Mouse (Mus musculus): ENCODE measurements at regions not wholly inside any gene's neighbourhood (a gene's known extent, or its start where the extent isn't known, plus 50 kb on each side); places are given as distances from the start of the nearest gene placed in this dataset.
A peak's percentile ranks its signal among the peaks of the same experiment; 100 is the strongest.
"Not testable (repeated sequence)": the region's sequence is repeated elsewhere in the genome, so short reads cannot be mapped to it uniquely, and the experiment has no call there.

GRCm38 (mm10) chr5:4312675-4313074 lies 120.5 kb downstream of the Mterf1b start:
- no peaks in the 10 kb centered on the region for H3K27me3 ChIP-seq (ENCODE audit: poor library complexity, severe bottlenecking)
- WGBS = 89% methylated on average over 14 of the region's 14 CpGs
- no peak for DNase-seq (ENCODE audit: extremely low spot score, low spot score)
- H3K9me3 ChIP-seq = no peaks in the 10 kb centered on the region; the same call in 1 of the 2 replicates
- H3K4me1 ChIP-seq = peaks cover 3% of the 10 kb centered on the region
- H3K4me3 ChIP-seq = no peak overlapping the region
- no peaks in the 10 kb centered on the region for H3K36me3 ChIP-seq (replicated peaks)
- H3K27ac ChIP-seq = no peak overlapping the region

- 90% methylated on average over 8 of the region's 8 CpGs for WGBS
Measured at GRCm38 (mm10) chr5:4322634-4323386, 130.6 kb downstream of the Mterf1b start.

DNA sequence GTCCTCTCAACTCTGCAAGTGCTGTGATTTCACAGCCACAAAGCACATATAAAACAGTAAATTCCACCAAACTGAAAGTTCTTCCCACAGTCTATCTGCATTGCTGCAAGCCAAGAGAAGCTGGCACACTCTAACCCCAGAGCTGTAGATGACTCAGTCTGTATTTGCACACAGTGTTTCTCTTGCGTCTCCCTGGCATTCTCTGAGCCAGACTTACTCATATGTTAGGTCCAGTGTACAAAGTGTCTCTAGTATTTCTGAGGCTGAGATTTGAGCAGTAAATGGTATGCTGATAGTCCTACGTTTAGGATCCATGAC lies 131.2 kb downstream of the Mterf1b start:
- WGBS = 92% methylated on average over 2 of the region's 2 CpGs
- Histone ChIP-seq H3K27me3 (ENCODE audit: poor library complexity, severe bottlenecking) (no peaks in the 10 kb centered on the region), H3K9me3 (peaks cover 11% of the 10 kb centered on the region), H3K36me3 (replicated peaks) (no peaks in the 10 kb centered on the region), H3K27ac (no peak overlapping the region), H3K4me1 (peaks cover 12% of the 10 kb centered on the region), H3K4me3 (no peak overlapping the region)
- DNase-seq (ENCODE audit: extremely low spot score, low spot score) = no peak

More at GRCm38 (mm10) chr5:4322634-4323386, 130.6 kb downstream of the Mterf1b start:
- H3K9me3 ChIP-seq = peaks cover 11% of the 10 kb centered on the region
- H3K4me3 ChIP-seq = no peak overlapping the region
- peaks cover 12% of the 10 kb centered on the region for H3K4me1 ChIP-seq
- H3K27me3 ChIP-seq (ENCODE audit: poor library complexity, severe bottlenecking) = no peaks in the 10 kb centered on the region
- H3K27ac ChIP-seq = no peak overlapping the region
- H3K36me3 ChIP-seq (replicated peaks) = no peaks in the 10 kb centered on the region
- DNase-seq (ENCODE audit: extremely low spot score, low spot score) = no peak

GRCm38 (mm10) chr5:4325813-4326212 lies 133.6 kb downstream of the Mterf1b start:
- H3K27me3 ChIP-seq (ENCODE audit: poor library complexity, severe bottlenecking) = no peaks in the 10 kb centered on the region
- no peaks in the 10 kb centered on the region for H3K9me3 ChIP-seq
- no peak for DNase-seq (ENCODE audit: extremely low spot score, low spot score)
- H3K27ac ChIP-seq = no peak overlapping the region
- H3K36me3 ChIP-seq (replicated peaks) = no peaks in the 10 kb centered on the region
- peaks cover 12% of the 10 kb centered on the region for H3K4me1 ChIP-seq
- 41% methylated on average over 3 of the region's 3 CpGs for WGBS
- no peak overlapping the region for H3K4me3 ChIP-seq

DNA sequence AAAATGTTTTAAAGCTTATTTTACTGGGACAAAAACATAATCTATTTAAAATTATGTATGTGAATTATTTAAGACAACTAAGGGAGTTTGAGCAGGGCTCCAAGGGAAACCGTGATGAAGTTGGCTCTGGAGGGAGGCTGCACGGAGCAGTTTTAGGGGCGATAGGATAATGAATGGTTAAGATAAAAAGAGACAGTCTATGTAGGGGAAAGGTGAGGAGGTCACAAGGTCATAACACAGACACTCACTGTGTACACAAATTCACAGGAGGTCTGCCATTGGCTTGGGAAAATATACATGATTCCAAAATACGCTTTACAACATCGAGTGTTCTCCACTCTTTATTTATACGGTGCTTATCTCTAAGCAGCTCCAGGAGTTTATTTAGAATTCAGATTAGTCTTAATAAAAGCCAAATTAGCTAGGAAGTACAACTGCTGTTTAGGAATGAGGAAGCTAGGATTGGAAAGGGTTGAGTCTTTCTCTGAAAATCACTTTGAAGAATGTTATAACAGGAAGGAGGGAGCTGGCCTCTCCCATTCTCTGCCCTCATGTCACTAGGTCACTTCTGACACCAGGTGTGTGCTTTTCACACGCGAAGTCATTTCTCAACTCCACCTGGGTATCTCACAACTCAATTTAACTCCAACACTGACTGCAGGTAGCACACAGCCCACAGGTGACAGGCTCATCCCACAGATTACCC lies 134.3 kb downstream of the Mterf1b start:
- Histone ChIP-seq H3K27me3 (ENCODE audit: poor library complexity, severe bottlenecking) (no peaks in the 10 kb centered on the region), H3K36me3 (replicated peaks) (no peaks in the 10 kb centered on the region), H3K4me3 (no peak overlapping the region), H3K4me1 (peaks cover 12% of the 10 kb centered on the region), H3K9me3 (no peaks in the 10 kb centered on the region), H3K27ac (no peak overlapping the region)
- 57% methylated on average over 8 of the region's 8 CpGs for WGBS
- no peak for DNase-seq (ENCODE audit: extremely low spot score, low spot score)

GRCm38 (mm10) chr5:4335683-4336082 lies 143.5 kb downstream of the Mterf1b start:
- DNase-seq (ENCODE audit: extremely low spot score, low spot score) = no peak
- Histone ChIP-seq H3K4me3 (no peak overlapping the region), H3K9me3 (no peaks in the 10 kb centered on the region), H3K36me3 (replicated peaks) (no peaks in the 10 kb centered on the region), H3K27me3 (ENCODE audit: poor library complexity, severe bottlenecking) (no peaks in the 10 kb centered on the region), H3K27ac (no peak overlapping the region), H3K4me1 (no peaks in the 10 kb centered on the region)
- 91% methylated on average over 5 of the region's 5 CpGs for WGBS

- Histone ChIP-seq H3K27ac (no peak overlapping the region), H3K9me3 (no peaks in the 10 kb centered on the region), H3K4me3 (no peak overlapping the region), H3K4me1 (peaks cover 9% of the 10 kb centered on the region), H3K36me3 (replicated peaks) (no peaks in the 10 kb centered on the region), H3K27me3 (ENCODE audit: poor library complexity, severe bottlenecking) (no peaks in the 10 kb centered on the region)
- WGBS = 62% methylated on average over 6 of the region's 6 CpGs
- no peak for DNase-seq (ENCODE audit: extremely low spot score, low spot score)
Measured at GRCm38 (mm10) chr5:4341956-4342355, 149.8 kb downstream of the Mterf1b start.

DNA sequence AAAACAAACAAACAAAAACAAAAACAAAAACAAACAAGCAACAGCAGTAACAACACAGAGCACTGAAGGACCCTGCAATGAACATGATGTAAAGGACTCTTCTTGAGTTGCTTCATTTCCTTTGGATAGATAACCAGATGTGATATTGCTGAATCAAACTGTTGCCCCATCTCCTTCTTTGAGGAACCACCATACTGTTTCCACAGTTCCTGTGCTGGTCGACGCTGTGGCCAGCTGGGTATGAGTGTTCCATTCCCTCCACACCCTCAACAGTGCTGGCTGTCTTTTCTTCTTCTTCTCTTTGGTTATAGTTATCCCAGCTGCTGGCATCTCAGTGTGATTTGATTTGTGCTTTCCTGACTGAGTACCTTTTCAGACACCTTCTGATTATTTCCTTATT lies 152.3 kb downstream of the Mterf1b start:
- H3K36me3 ChIP-seq (replicated peaks) = no peaks in the 10 kb centered on the region
- H3K9me3 ChIP-seq = no peaks in the 10 kb centered on the region
- H3K27ac ChIP-seq = no peak overlapping the region
- H3K27me3 ChIP-seq (ENCODE audit: poor library complexity, severe bottlenecking) = no peaks in the 10 kb centered on the region
- no peak for DNase-seq (ENCODE audit: extremely low spot score, low spot score)
- H3K4me3 ChIP-seq = no peak overlapping the region
- H3K4me1 ChIP-seq = peaks cover 9% of the 10 kb centered on the region
- WGBS = 93% methylated on average over 2 of the region's 2 CpGs

DNA sequence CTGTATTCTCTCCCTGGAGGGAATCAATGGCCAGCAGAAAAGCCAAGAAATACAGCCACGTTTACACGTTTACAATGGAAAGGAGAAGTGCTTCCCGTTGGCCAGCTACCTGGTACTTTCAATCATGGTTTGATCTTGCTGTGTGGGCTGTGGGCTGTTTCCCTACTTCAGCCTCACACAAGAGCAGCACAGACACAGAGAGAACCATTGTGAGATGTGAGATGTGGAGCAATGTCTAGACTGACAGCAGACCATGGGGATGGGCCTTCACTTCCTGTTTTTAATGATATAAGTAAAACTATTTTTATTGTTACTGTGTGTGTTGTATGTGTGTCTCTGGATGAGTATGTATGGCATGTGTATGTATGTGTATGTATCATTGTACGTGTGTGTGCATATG lies 156.2 kb downstream of the Mterf1b start:
- H3K4me3 ChIP-seq = no peak overlapping the region
- H3K36me3 ChIP-seq (replicated peaks) = no peaks in the 10 kb centered on the region
- no peaks in the 10 kb centered on the region for H3K4me1 ChIP-seq
- H3K9me3 ChIP-seq = no peaks in the 10 kb centered on the region
- no peak overlapping the region for H3K27ac ChIP-seq
- H3K27me3 ChIP-seq (ENCODE audit: poor library complexity, severe bottlenecking) = no peaks in the 10 kb centered on the region
- no peak for DNase-seq (ENCODE audit: extremely low spot score, low spot score)
- 90% methylated on average over 4 of the region's 4 CpGs for WGBS

DNA sequence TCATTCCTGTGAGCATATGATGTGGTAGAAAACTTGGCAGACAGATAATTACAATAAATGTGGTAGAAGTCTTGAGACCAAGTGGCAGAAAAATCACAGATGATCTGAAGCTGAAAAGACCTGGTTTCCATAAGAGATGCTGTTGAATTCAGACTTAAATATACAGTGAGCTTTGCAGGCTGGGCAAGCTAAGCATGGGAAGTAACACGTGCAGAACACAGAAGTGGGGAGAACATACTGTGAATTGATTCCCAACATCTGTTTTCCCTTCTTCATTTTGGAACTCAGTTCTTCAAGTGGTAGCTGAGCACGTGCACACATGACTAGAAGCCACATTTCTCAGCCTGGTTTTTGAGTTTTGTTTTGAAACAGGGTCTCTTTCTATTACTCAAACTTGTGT lies 157.8 kb downstream of the Mterf1b start:
- H3K4me1 ChIP-seq = peaks cover 2% of the 10 kb centered on the region
- no peak for DNase-seq (ENCODE audit: extremely low spot score, low spot score)
- no peak overlapping the region for H3K27ac ChIP-seq
- H3K36me3 ChIP-seq (replicated peaks) = no peaks in the 10 kb centered on the region
- no peak overlapping the region for H3K4me3 ChIP-seq
- no peaks in the 10 kb centered on the region for H3K9me3 ChIP-seq
- H3K27me3 ChIP-seq (ENCODE audit: poor library complexity, severe bottlenecking) = no peaks in the 10 kb centered on the region
- WGBS = 79% methylated on average over 2 of the region's 2 CpGs

- Histone ChIP-seq H3K9me3 (no peaks in the 10 kb centered on the region), H3K27me3 (ENCODE audit: poor library complexity, severe bottlenecking) (no peaks in the 10 kb centered on the region), H3K4me1 (peaks cover 15% of the 10 kb centered on the region), H3K27ac (0 out of 2 replicates have a peak overlapping the region, but pooled peaks have one; percentile 35), H3K36me3 (replicated peaks) (no peaks in the 10 kb centered on the region), H3K4me3 (no peak overlapping the region)
- WGBS = 46% methylated on average over 7 of the region's 7 CpGs
- DNase-seq (ENCODE audit: extremely low spot score, low spot score) = no peak
Measured at GRCm38 (mm10) chr5:4355609-4356224, 163.6 kb downstream of the Mterf1b start.

DNA sequence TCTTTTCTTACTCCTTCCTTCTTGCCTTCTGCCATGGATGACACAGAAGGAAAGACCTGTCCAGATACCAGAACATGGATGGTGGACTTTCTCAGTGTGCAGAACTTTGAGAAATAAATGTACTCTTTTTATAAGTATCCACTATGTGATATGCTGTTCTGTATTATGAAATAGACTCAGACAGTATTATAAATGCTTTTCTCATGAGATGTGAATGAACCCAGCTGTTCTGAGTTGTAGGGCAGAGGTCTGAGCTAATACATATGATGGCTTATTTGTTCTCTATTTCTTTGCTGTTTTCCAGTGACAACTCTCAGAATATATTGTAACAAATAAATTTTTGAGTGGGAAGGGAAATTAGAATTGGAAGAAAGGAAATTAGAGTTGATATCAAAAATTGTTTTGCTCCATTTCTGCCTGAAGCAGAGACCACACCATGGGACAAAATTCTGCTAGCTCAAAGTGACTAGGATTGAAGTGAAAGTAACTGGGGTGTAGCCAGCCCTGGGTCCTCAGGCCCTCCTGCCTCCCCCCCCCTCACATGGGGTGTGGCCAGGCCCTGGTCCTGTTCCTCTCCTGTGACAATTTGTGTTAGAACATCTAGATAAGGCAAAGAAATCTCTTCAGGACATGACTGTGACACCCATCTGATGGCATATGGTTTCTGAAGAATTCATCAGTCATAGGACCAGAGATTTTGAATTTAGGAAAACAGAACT lies 164.5 kb downstream of the Mterf1b start:
- H3K36me3 ChIP-seq (replicated peaks); H3K27ac ChIP-seq; DNase-seq (ENCODE audit: extremely low spot score, low spot score); H3K27me3 ChIP-seq (ENCODE audit: poor library complexity, severe bottlenecking); H3K9me3 ChIP-seq; H3K4me3 ChIP-seq: not testable (repeated sequence)
- H3K4me1 ChIP-seq = peaks cover 15% of the 10 kb centered on the region

- H3K4me3 ChIP-seq; H3K27me3 ChIP-seq (ENCODE audit: poor library complexity, severe bottlenecking); H3K9me3 ChIP-seq; H3K4me1 ChIP-seq; DNase-seq (ENCODE audit: extremely low spot score, low spot score); H3K36me3 ChIP-seq (replicated peaks); H3K27ac ChIP-seq: not testable (repeated sequence)
- 93% methylated on average over 6 of the region's 6 CpGs for WGBS
Measured at GRCm38 (mm10) chr5:4361547-4361946, 169.4 kb downstream of the Mterf1b start.
